Mouse (Mus musculus): ENCODE results near the gene Psmd6. TPM values are rescaled to one million over a fixed set of nuclear protein-coding genes. Genes with fewer than 3 reads are reported as not detected.

The Psmd6 gene
- total and polyA plus RNA-seq, 3 experiments, result 185 to 647 (median 201) TPM

DNA sequence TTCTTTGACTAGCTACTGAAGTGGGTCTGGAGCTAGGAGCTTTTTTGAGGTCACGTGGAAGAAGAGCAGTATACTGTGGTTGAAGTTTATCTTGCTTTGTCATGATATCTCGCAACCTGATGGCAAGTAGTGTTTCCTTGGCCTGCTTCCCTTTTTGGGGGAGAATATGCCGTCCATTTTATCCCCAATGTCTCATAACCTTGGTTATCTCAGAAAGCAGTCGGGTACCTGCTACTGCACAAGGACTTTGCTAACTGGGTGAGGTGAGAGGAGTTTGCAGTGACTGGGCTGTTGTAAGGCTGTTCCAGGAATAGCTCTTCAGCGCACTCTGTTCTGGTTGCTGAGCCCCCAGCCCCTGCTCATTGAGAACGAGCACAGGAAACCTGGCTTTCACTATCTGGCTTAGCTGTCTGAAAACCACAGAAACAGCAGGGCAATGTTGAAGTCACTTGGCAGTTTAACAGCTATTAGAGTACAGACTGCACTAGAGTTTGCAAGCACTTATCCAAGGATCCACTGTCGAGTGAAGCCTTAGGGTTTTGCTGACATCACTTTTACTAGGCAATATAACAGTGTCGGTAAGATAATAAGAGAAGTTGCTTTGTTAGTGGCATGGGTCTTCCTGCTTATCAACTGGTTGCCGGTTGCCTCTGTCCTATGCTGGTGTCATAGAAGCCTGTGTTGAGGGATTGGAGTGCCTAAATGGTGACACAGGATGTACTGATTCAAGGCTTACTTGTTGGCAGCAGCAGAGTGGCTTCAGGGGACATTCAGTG, 32.6 kb downstream of the Psmd6 start (continued):
- no peak for TF ChIP-seq MEF2A (IDR thresholded peaks at IDR 0.05; ENCODE audit: extremely low read depth, insufficient replicate concordance, low read depth, low read length, poor library complexity, severe bottlenecking)
- TF ChIP-seq NELFE (IDR thresholded peaks at IDR 0.05; ENCODE audit: low read depth, low read length), result no peak
- TF ChIP-seq NRF1 (IDR thresholded peaks at IDR 0.05; ENCODE audit: insufficient read depth, low read depth, low read length, poor library complexity, severe bottlenecking), result no peak

GRCm38 (mm10) chr14:14087348-14087747, 33.4 kb downstream of the Psmd6 start:
- Histone ChIP-seq H3K27me3 (ENCODE audit: control insufficient read depth in 1 of 2, insufficient read depth in 2 of 2, low read length in 2 of 2) (no peaks in the 10 kb centered on the region), H3K27ac (ENCODE audit: control insufficient read depth, low read depth, low read length) (peak overlapping the region; percentile 99), H3K9me3 (replicated peaks; ENCODE audit: insufficient read depth, low read length) (no peaks in the 10 kb centered on the region), H3K36me3 (ENCODE audit: control insufficient read depth in 1 of 2, insufficient read depth in 2 of 2, low read length in 2 of 2) (peaks cover 2 to 31% of the 10 kb centered on the region in 2 experiments; a peak in 2 of 4 replicates), H3K4me3 (ENCODE audit: control insufficient read depth in 1 of 2, insufficient read depth in 1 of 2, low read depth in 2 of 2, low read length in 2 of 2) (peak overlapping the region in 1 of 2 experiments; percentile 13; a peak in 1 of 4 replicates), H3K9ac (ENCODE audit: control insufficient read depth, low read depth, low read length, poor library complexity, severe bottlenecking) (peak overlapping the region; percentile 57), H3K4me1 (ENCODE audit: control insufficient read depth in 1 of 2, insufficient read depth in 2 of 2, low read length in 2 of 2) (peaks cover 19 to 20% of the 10 kb centered on the region in 2 experiments), H3K79me2 (ENCODE audit: control insufficient read depth, insufficient read depth, low read length, poor library complexity) (no peaks in the 10 kb centered on the region)
- TF ChIP-seq E2F4 (IDR thresholded peaks at IDR 0.05; ENCODE audit: borderline replicate concordance, low read depth, low read length), result no peak
- no peak for TF ChIP-seq NRF1 (IDR thresholded peaks at IDR 0.05; ENCODE audit: insufficient read depth, low read depth, low read length, poor library complexity, severe bottlenecking)
- TF ChIP-seq ZMIZ1 (IDR thresholded peaks at IDR 0.05; ENCODE audit: low read depth, low read length), result no peak
- no peak; the same call in 1 of the 2 replicates for TF ChIP-seq MXI1 (IDR thresholded peaks at IDR 0.05; ENCODE audit: low read depth, low read length)
- TF ChIP-seq MYC (IDR thresholded peaks at IDR 0.05; ENCODE audit: low read depth, low read length), result no peak
- TF ChIP-seq HCFC1 (IDR thresholded peaks at IDR 0.05; ENCODE audit: low read depth, low read length), result no peak
- TF ChIP-seq MAX (IDR thresholded peaks at IDR 0.05; ENCODE audit: low read length), result no peak
- no peak for TF ChIP-seq JUND (IDR thresholded peaks at IDR 0.05; ENCODE audit: low read depth, low read length)
- no peak for TF ChIP-seq GABPA (IDR thresholded peaks at IDR 0.05; ENCODE audit: low read depth, low read length)
- TF ChIP-seq SIN3A (IDR thresholded peaks at IDR 0.05; ENCODE audit: low read length), result no peak
- no peak for DNase-seq (ENCODE audit: low read depth, low spot score)

- H3K9ac ChIP-seq (ENCODE audit: control insufficient read depth, low read depth, low read length, poor library complexity, severe bottlenecking), result peak overlapping the region; percentile 15; the same call in 1 of the 2 replicates
- H3K9me3 ChIP-seq (replicated peaks; ENCODE audit: insufficient read depth, low read length), result no peaks in the 10 kb centered on the region
- H3K79me2 ChIP-seq (ENCODE audit: control insufficient read depth, insufficient read depth, low read length, poor library complexity), result no peaks in the 10 kb centered on the region
- H3K36me3 ChIP-seq (ENCODE audit: control insufficient read depth in 1 of 2, insufficient read depth in 2 of 2, low read length in 2 of 2), result peaks cover 2 to 31% of the 10 kb centered on the region in 2 experiments; a peak in 2 of 4 replicates
- H3K4me1 ChIP-seq (ENCODE audit: control insufficient read depth in 1 of 2, insufficient read depth in 2 of 2, low read length in 2 of 2), result peaks cover 19 to 20% of the 10 kb centered on the region in 2 experiments
- no peak overlapping the region for H3K4me3 ChIP-seq (ENCODE audit: control insufficient read depth in 1 of 2, insufficient read depth in 1 of 2, low read depth in 2 of 2, low read length in 2 of 2)
- TF ChIP-seq TBP (IDR thresholded peaks at IDR 0.05; ENCODE audit: low read depth, low read length), result 0 out of 2 replicates have a peak, but pooled peaks have one; percentile 42
- TF ChIP-seq E2F4 (IDR thresholded peaks at IDR 0.05; ENCODE audit: borderline replicate concordance, low read depth, low read length), result no peak
- peak; percentile 64; the same call in 1 of the 2 replicates for TF ChIP-seq TCF12 (IDR thresholded peaks at IDR 0.05; ENCODE audit: low read depth, low read length)
- TF ChIP-seq GATA1 (IDR thresholded peaks at IDR 0.05; ENCODE audit: low read depth, low read length), result peak; percentile 67; the same call in 1 of the 2 replicates
- TF ChIP-seq MAX (IDR thresholded peaks at IDR 0.05; ENCODE audit: low read length), result no peak
- no peak for TF ChIP-seq HCFC1 (IDR thresholded peaks at IDR 0.05; ENCODE audit: low read depth, low read length)
- peak; percentile 55 to 69; a peak in 3 of 4 replicates for TF ChIP-seq EP300 (IDR thresholded peaks at IDR 0.05; ENCODE audit: low read depth in 1 of 2, low read length in 2 of 2)
- TF ChIP-seq USF1 (IDR thresholded peaks at IDR 0.05; ENCODE audit: low read depth, low read length), result no peak
- H3K27me3 ChIP-seq (ENCODE audit: control insufficient read depth in 1 of 2, insufficient read depth in 2 of 2, low read length in 2 of 2), result no peaks in the 10 kb centered on the region
- peak overlapping the region; percentile 99 for H3K27ac ChIP-seq (ENCODE audit: control insufficient read depth, low read depth, low read length)
- DNase-seq (ENCODE audit: low read depth, low spot score), result peak; percentile 48
Measured at GRCm38 (mm10) chr14:14086711-14087263, 34.0 kb downstream of the Psmd6 start.
